Mouse (Mus musculus): ENCODE data around the gene 2010300C02Rik. TPM values are rescaled to one million over a fixed set of nuclear protein-coding genes. Genes with fewer than 3 reads are reported as not detected.

2010300C02Rik gene
- 0.27 and 0.35 TPM in 2 replicates for polyA plus RNA-seq (2016; fragmentation: Nextera tagmentation; extraction: Ambion mirVana)

- Histone ChIP-seq H3K27me3 (replicated peaks) (peaks cover 61% of the 10 kb centered on the region), H3K9ac (no peak within 1 kb of the TSS; the same call in 1 of the 2 replicates), H3K27ac (no peak within 1 kb of the TSS), H3K36me3 (no peaks in the 10 kb centered on the region), H3K4me3 (peak within 1 kb of the TSS; percentile 58), H3K4me1 (peaks cover 6% of the 10 kb centered on the region; the same call in 1 of the 2 replicates), H3K4me2 (peak within 1 kb of the TSS; percentile 74), H3K9me3 (replicated peaks) (no peaks in the 10 kb centered on the region)
- 2% methylated on average over 58 of the region's 69 CpGs for WGBS (ENCODE audit: insufficient replicate concordance)
- ATAC-seq: 0 out of 2 replicates have a peak, but pooled peaks have one; percentile 55
Observed at GRCm38 (mm10) chr1:37719761-37720640, at the start of gene 2010300C02Rik. Gene 2010300C02Rik, minus strand, starts transcription at chr1:37720085.

- Histone ChIP-seq H3K27me3 (replicated peaks) (no peaks in the 10 kb centered on the region), H3K4me2 (no peak overlapping the region), H3K36me3 (no peaks in the 10 kb centered on the region), H3K9me3 (replicated peaks) (no peaks in the 10 kb centered on the region), H3K4me1 (no peaks in the 10 kb centered on the region), H3K4me3 (no peak overlapping the region), H3K27ac (no peak overlapping the region), H3K9ac (no peak overlapping the region)
- no peak for ATAC-seq
Observed at GRCm38 (mm10) chr1:37759407-37759806, 39.5 kb upstream of the 2010300C02Rik start.

GRCm38 (mm10) chr1:37744650-37745259 lies 24.9 kb upstream of the 2010300C02Rik start:
- Histone ChIP-seq H3K4me2 (no peak overlapping the region), H3K9me3 (replicated peaks) (no peaks in the 10 kb centered on the region), H3K4me3 (no peak overlapping the region), H3K9ac (no peak overlapping the region), H3K27me3 (replicated peaks) (0 out of 2 replicates have a peak, but pooled peaks cover 5% of the 10 kb centered on the region), H3K36me3 (no peaks in the 10 kb centered on the region), H3K27ac (no peak overlapping the region), H3K4me1 (peaks cover 19% of the 10 kb centered on the region)
- peak; percentile 61; the same call in 1 of the 2 replicates for ATAC-seq
- 40% methylated on average over 9 of the region's 9 CpGs for WGBS (ENCODE audit: insufficient replicate concordance)

GRCm38 (mm10) chr1:37742602-37743270 lies 22.9 kb upstream of the 2010300C02Rik start:
- WGBS (ENCODE audit: insufficient replicate concordance): 73% methylated on average over 14 of the region's 14 CpGs
- H3K9me3 ChIP-seq (replicated peaks): no peaks in the 10 kb centered on the region
- no peak overlapping the region for H3K27ac ChIP-seq
- ATAC-seq: no peak
- H3K4me1 ChIP-seq: peaks cover 19% of the 10 kb centered on the region
- H3K4me3 ChIP-seq: no peak overlapping the region
- H3K36me3 ChIP-seq: no peaks in the 10 kb centered on the region
- H3K9ac ChIP-seq: no peak overlapping the region
- no peak overlapping the region for H3K4me2 ChIP-seq
- H3K27me3 ChIP-seq (replicated peaks): 0 out of 2 replicates have a peak, but pooled peaks cover 5% of the 10 kb centered on the region

GRCm38 (mm10) chr1:37742126-37742525 lies 22.2 kb upstream of the 2010300C02Rik start:
- H3K9ac ChIP-seq: no peak overlapping the region
- H3K4me1 ChIP-seq: peaks cover 20% of the 10 kb centered on the region
- H3K9me3 ChIP-seq (replicated peaks): no peaks in the 10 kb centered on the region
- no peak overlapping the region for H3K27ac ChIP-seq
- H3K27me3 ChIP-seq (replicated peaks): 0 out of 2 replicates have a peak, but pooled peaks cover 5% of the 10 kb centered on the region
- H3K4me2 ChIP-seq: no peak overlapping the region
- WGBS (ENCODE audit: insufficient replicate concordance): 74% methylated on average over 10 of the region's 11 CpGs
- H3K36me3 ChIP-seq: no peaks in the 10 kb centered on the region
- H3K4me3 ChIP-seq: no peak overlapping the region
- no peak for ATAC-seq

- Histone ChIP-seq H3K27ac (no peak overlapping the region), H3K27me3 (replicated peaks) (0 out of 2 replicates have a peak, but pooled peaks cover 5% of the 10 kb centered on the region), H3K9ac (no peak overlapping the region), H3K9me3 (replicated peaks) (no peaks in the 10 kb centered on the region), H3K4me2 (no peak overlapping the region), H3K4me1 (peaks cover 22% of the 10 kb centered on the region), H3K36me3 (no peaks in the 10 kb centered on the region), H3K4me3 (no peak overlapping the region)
- ATAC-seq: no peak
- 29% methylated on average over 8 of the region's 8 CpGs for WGBS (ENCODE audit: insufficient replicate concordance)
Observed at GRCm38 (mm10) chr1:37740161-37740802, 20.4 kb upstream of the 2010300C02Rik start.

GRCm38 (mm10) chr1:37738895-37739294 lies 19.0 kb upstream of the 2010300C02Rik start:
- Histone ChIP-seq H3K4me3 (no peak overlapping the region), H3K9me3 (replicated peaks) (no peaks in the 10 kb centered on the region), H3K4me2 (no peak overlapping the region), H3K4me1 (peaks cover 10% of the 10 kb centered on the region), H3K9ac (no peak overlapping the region), H3K27me3 (replicated peaks) (0 out of 2 replicates have a peak, but pooled peaks cover 5% of the 10 kb centered on the region), H3K36me3 (no peaks in the 10 kb centered on the region), H3K27ac (no peak overlapping the region)
- ATAC-seq: no peak
- 32% methylated on average over 2 of the region's 2 CpGs for WGBS (ENCODE audit: insufficient replicate concordance)

- H3K9me3 ChIP-seq (replicated peaks): no peaks in the 10 kb centered on the region
- H3K27me3 ChIP-seq (replicated peaks): no peaks in the 10 kb centered on the region
- H3K4me3 ChIP-seq: no peak overlapping the region
- no peak overlapping the region for H3K9ac ChIP-seq
- 52% methylated on average over 4 of the region's 4 CpGs for WGBS (ENCODE audit: insufficient replicate concordance)
- peaks cover 9% of the 10 kb centered on the region for H3K4me1 ChIP-seq
- H3K36me3 ChIP-seq: no peaks in the 10 kb centered on the region
- no peak overlapping the region for H3K4me2 ChIP-seq
- ATAC-seq: 0 out of 2 replicates have a peak, but pooled peaks have one; percentile 57
- no peak overlapping the region for H3K27ac ChIP-seq
Observed at GRCm38 (mm10) chr1:37737045-37737444, 17.2 kb upstream of the 2010300C02Rik start.

- Histone ChIP-seq H3K4me3 (no peak overlapping the region), H3K4me2 (no peak overlapping the region), H3K36me3 (no peaks in the 10 kb centered on the region), H3K9ac (no peak overlapping the region), H3K4me1 (peaks cover 9% of the 10 kb centered on the region), H3K9me3 (replicated peaks) (no peaks in the 10 kb centered on the region), H3K27ac (no peak overlapping the region), H3K27me3 (replicated peaks) (no peaks in the 10 kb centered on the region)
- ATAC-seq: no peak
- WGBS (ENCODE audit: insufficient replicate concordance): 52% methylated on average over 5 of the region's 5 CpGs
Observed at GRCm38 (mm10) chr1:37735932-37736331, 16.0 kb upstream of the 2010300C02Rik start.

GRCm38 (mm10) chr1:37734841-37735240 lies 15.0 kb upstream of the 2010300C02Rik start:
- H3K9ac ChIP-seq: no peak overlapping the region
- no peaks in the 10 kb centered on the region for H3K9me3 ChIP-seq (replicated peaks)
- no peak overlapping the region for H3K27ac ChIP-seq
- ATAC-seq: no peak
- 59% methylated on average over 7 of the region's 7 CpGs for WGBS (ENCODE audit: insufficient replicate concordance)
- H3K36me3 ChIP-seq: no peaks in the 10 kb centered on the region
- H3K27me3 ChIP-seq (replicated peaks): no peaks in the 10 kb centered on the region
- H3K4me2 ChIP-seq: no peak overlapping the region
- peaks cover 4% of the 10 kb centered on the region; the same call in 1 of the 2 replicates for H3K4me1 ChIP-seq
- no peak overlapping the region for H3K4me3 ChIP-seq

- H3K4me2 ChIP-seq: no peak overlapping the region
- H3K9me3 ChIP-seq (replicated peaks): no peaks in the 10 kb centered on the region
- no peak overlapping the region for H3K4me3 ChIP-seq
- H3K4me1 ChIP-seq: no peaks in the 10 kb centered on the region
- H3K9ac ChIP-seq: no peak overlapping the region
- no peaks in the 10 kb centered on the region for H3K36me3 ChIP-seq
- H3K27me3 ChIP-seq (replicated peaks): 0 out of 2 replicates have a peak, but pooled peaks cover 5% of the 10 kb centered on the region
- no peak for ATAC-seq
- WGBS (ENCODE audit: insufficient replicate concordance): 80% methylated on average over 8 of the region's 8 CpGs
- H3K27ac ChIP-seq: no peak overlapping the region
Observed at GRCm38 (mm10) chr1:37729353-37729752, 9.5 kb upstream of the 2010300C02Rik start.

Measured in liver, embryonic 12.5 days (tissue).